Mouse (Mus musculus) central nervous system, embryonic 11.5 days (tissue): ENCODE results near the gene Prss37. TPM values are rescaled to one million over a fixed set of nuclear protein-coding genes. Genes with fewer than 3 reads are reported as not detected.

Experiments
- polyA plus RNA-seq: library from polyadenylated mRNA; depleted of rRNA; stranded (reverse); fragments of >200 nt; gene quantifications from 2 replicates; pipeline ENCODE4 v1.2.3, GENCODE M21; 2012; rRNA removed

Prss37 gene
- not detected in 2 replicates for polyA plus RNA-seq

DNA sequence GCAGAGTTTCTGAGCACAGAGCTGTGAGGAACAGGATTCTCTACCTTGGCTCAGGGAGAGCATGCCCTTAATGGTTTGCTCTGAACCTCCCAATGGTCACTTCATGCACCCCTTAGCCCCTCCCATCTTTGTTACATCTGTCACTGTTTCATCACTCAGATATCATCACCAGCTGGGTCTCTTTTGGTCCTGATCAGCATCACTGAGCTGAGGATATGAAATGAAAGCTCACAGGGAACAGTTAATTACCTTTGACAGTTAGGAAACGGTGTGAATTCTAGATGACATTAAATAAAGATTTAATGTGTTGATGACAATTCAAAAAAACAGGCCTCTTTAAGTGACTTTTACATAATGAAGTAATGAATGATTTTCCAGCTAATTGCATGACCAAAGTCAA is at the start of gene Prss37:
Gene Prss37 (minus strand): TSS at position 101 of the 400 bp plus-strand sequence.

DNA sequence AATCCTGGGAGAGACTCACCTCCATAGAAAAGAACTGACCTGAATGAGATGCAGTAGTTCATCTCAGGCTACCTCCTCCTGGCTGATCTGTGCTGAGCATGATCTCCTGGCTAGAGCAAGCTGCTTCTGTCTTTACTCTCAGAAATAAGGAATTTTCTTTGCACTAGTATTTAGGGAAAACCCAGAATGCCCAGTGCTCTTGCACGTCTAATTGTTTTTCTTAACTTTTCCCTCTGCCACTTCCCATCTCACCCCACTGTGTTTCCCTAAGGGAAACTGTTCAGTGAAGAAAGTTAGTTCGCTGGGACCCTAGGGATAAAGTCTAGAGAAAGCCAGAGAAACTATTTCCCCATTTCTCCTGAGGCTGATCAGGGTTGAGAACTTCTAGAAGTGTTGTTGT is 35.6 kb upstream of the Prss37 start, which contains the start of gene Olfr461:
Gene Olfr461 (minus strand): TSS at position 101 of the 400 bp plus-strand sequence.

DNA sequence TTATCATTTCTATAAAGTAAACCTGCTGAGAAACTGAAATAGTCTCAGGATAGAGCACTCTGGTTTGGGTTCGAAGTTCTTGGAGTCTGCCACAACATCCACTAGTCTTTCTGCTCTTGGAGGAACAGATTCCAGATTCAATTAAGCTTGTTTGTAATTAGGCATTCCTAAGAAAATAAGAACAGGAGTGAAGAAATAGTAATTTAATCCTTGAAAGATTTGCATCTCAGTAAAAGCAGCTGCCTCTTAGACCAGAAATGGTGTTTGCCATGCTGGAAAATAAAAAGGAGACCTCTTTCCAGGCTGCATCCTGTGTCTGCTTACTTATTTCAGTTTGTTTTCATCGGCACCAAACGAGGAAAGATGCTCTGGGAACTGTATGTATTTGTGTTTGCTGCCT is 26.1 kb downstream of the Prss37 start, which contains the start of gene Tas2r108:
Gene Tas2r108 (plus strand): TSS at position 301 of the 400 bp plus-strand sequence.

DNA sequence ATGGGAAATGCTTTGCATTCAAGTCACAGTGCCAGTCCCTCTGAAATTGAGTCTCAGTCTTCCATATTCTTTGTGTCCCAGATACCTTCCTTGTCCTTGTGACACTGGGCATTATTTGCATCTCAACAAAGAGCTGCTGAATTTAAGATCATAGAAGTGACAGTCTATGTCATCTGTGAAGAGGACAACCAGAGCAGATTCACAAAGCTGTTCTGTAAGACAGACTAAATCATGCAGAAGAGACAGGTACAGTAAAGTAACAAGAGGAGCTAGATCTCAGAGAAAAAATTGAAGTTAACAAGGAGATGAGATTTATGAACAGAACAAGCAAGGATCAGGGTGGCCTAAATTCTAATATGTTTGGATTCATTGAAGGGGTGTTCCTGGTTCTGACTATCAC is 28.4 kb downstream of the Prss37 start, which contains the start of gene Tas2r137:
Gene Tas2r137 (plus strand): TSS at position 301 of the 400 bp plus-strand sequence.

DNA sequence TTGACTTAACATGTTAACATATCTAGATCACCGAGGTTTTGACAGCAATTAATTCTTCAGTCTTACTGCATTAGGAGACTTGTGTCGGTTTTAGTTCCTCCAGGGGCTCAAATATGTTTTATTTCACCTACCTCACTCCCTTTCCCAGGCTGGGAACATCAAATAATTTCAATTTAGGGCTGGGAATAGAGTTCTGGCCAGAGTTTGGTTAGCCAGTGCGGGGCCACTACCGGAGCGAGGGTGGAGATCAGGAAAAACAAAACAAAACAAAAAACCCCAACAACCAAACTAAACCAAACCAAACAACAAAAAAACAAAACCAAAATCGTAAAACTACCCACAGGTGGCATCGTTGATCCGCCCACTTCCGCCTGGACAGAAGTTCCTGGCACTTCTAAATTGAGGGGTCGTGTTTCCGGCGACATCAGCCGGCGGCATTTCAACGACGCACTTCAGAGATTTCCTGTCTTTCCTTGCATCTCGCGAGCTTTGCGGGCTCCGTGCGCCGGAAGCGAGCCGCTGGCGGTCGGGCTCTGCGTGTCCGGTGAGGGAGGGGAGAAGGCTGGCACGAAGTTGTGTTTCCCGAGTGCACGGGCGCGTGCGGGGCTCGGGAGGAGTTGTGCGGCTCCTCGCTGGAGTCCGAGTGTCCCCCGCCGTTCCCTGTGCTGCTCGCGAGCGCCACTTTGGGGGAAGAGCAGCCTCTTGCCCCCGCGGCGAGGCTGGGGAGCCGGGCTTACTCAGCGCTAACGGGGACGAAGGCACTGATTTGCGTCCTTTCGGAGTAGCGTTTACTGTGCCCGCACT is 48.2 kb downstream of the Prss37 start, which contains the start of gene Ssbp1:
Gene Ssbp1 (plus strand): TSS at position 437 of the 804 bp plus-strand sequence.

Other genes with a start within 250 kb of the Prss37 start
- 23.9 and 25.1 TPM in 2 replicates for gene Agk, start 194.3 kb downstream of the Prss37 start, polyA plus RNA-seq
- 10.6 and 12.1 TPM in 2 replicates for gene E330009J07Rik, start 83.4 kb downstream of the Prss37 start, polyA plus RNA-seq
- gene Wee2, start 80.4 kb downstream of the Prss37 start, polyA plus RNA-seq, result 0.04 and 0.08 TPM in 2 replicates
- 133 and 140 TPM in 2 replicates for gene Ssbp1, start 48.2 kb downstream of the Prss37 start, polyA plus RNA-seq
- gene Tas2r137, start 28.3 kb downstream of the Prss37 start, polyA plus RNA-seq, result 0.06 and 0.16 TPM in 2 replicates
- 0.18 and 0.63 TPM in 2 replicates for gene Tas2r108, start 26.0 kb downstream of the Prss37 start, polyA plus RNA-seq
- gene Olfr461, start 35.5 kb upstream of the Prss37 start, polyA plus RNA-seq, result not detected in 2 replicates
- 0.06 and 0.10 TPM in 2 replicates for gene Olfr460, start 50.0 kb upstream of the Prss37 start, polyA plus RNA-seq
- gene Clec5a, start 66.3 kb upstream of the Prss37 start, polyA plus RNA-seq, result 0.52 and 0.73 TPM in 2 replicates
- gene Tas2r138, start 93.8 kb upstream of the Prss37 start, polyA plus RNA-seq, result not detected in 2 replicates
- 0.37 and 0.41 TPM in 2 replicates for gene Mgam, start 109.3 kb upstream of the Prss37 start, polyA plus RNA-seq